Mouse (Mus musculus) stomach, embryonic 16.5 days (tissue): ENCODE results near the gene Lrrc4b. TPM values are rescaled to one million over a fixed set of nuclear protein-coding genes. Genes with fewer than 3 reads are reported as not detected.

Experiments used
- ATAC-seq: fragments of 200-750 bp; cut with Nextera tagmentation; 2 replicates; pipeline ENCODE4 v1.8.0; 2017; ENCODE audit warnings: moderate number of reproducible peaks, moderate TSS enrichment; ENCODE audit not compliant: insufficient read depth, low FRiP score
- H3K27ac ChIP-seq: fragments of 300-500 bp; sonication (generic); 2 replicates; pipeline ENCODE4 v1.5.1; 2014; ENCODE audit warnings: low read length
- H3K27me3 ChIP-seq: fragments of 300-500 bp; sonication (generic); 2 replicates; pipeline ENCODE4 v1.6.1; 2014; ENCODE audit warnings: low read length, control low read depth, mixed read lengths; ENCODE audit not compliant: control insufficient read depth, insufficient read depth
- H3K36me3 ChIP-seq: fragments of 300-500 bp; sonication (generic); 2 replicates; pipeline ENCODE4 v1.6.1; 2014; ENCODE audit warnings: low read length; ENCODE audit not compliant: control insufficient read depth, insufficient read depth
- H3K4me1 ChIP-seq: fragments of 300-500 bp; sonication (generic); 2 replicates; pipeline ENCODE4 v1.6.1; 2014; ENCODE audit warnings: low read length, control low read depth, mixed read lengths; ENCODE audit not compliant: control insufficient read depth, insufficient read depth
- H3K4me2 ChIP-seq: fragments of 300-500 bp; sonication (generic); 2 replicates; pipeline ENCODE4 v1.6.1; 2014; ENCODE audit warnings: low read depth, low read length, mixed read lengths
- H3K4me3 ChIP-seq: fragments of 300-500 bp; sonication (generic); replicated peaks from 2 replicates; pipeline ENCODE4 v1.5.1; 2014; ENCODE audit warnings: mild to moderate bottlenecking, low read length
- H3K9ac ChIP-seq: fragments of 300-500 bp; sonication (generic); 2 replicates; pipeline ENCODE4 v1.6.1; 2014; ENCODE audit warnings: low read length
- H3K9me3 ChIP-seq: fragments of 300-500 bp; sonication (generic); replicated peaks from 2 replicates; pipeline ENCODE4 v1.6.1; 2016; ENCODE audit warnings: low read length, control low read depth; ENCODE audit not compliant: control insufficient read depth
- WGBS: fragments of 180-500 bp; shearing (Covaris S2); extraction: QIAGEN DNeasy Blood & Tissue Kit; methylation state at CpG from one replicate; pipeline ENCODE4 v1.1.7; 2014; 5-methylcytosine and 5-hydroxymethylcytosine counted together
- polyA plus RNA-seq: library from polyadenylated mRNA; unstranded; fragments of >200 nt; fragmentation: Nextera tagmentation; extraction: Ambion mirVana; gene quantifications from 2 replicates; pipeline ENCODE4 v1.2.1, GENCODE M21; 2015

The Lrrc4b gene
- polyA plus RNA-seq, 1 experiment from 2014 or later: 0.52 TPM

GRCm38 (mm10) chr7:44401673-44402072 lies 27.1 kb upstream of the Lrrc4b start:
- ATAC-seq: no peak
- Histone ChIP-seq H3K36me3 (no peaks in the 10 kb centered on the region), H3K27ac (no peak overlapping the region), H3K4me3 (no peak overlapping the region), H3K27me3 (no peaks in the 10 kb centered on the region), H3K4me1 (no peaks in the 10 kb centered on the region), H3K9ac (no peak overlapping the region), H3K4me2 (no peak overlapping the region), H3K9me3 (no peaks in the 10 kb centered on the region)
- WGBS: 69% methylated on average over 6 of the region's 6 CpGs

GRCm38 (mm10) chr7:44405346-44406014 lies 23.3 kb upstream of the Lrrc4b start:
- Histone ChIP-seq H3K27ac (no peak overlapping the region), H3K4me1 (no peaks in the 10 kb centered on the region), H3K36me3 (no peaks in the 10 kb centered on the region), H3K9me3 (no peaks in the 10 kb centered on the region), H3K4me2 (peak overlapping the region; percentile 50), H3K9ac (no peak overlapping the region), H3K4me3 (peak overlapping the region; percentile 40), H3K27me3 (no peaks in the 10 kb centered on the region)
- ATAC-seq: peak; percentile 94
- WGBS: 2% methylated on average over 27 of the region's 27 CpGs

DNA sequence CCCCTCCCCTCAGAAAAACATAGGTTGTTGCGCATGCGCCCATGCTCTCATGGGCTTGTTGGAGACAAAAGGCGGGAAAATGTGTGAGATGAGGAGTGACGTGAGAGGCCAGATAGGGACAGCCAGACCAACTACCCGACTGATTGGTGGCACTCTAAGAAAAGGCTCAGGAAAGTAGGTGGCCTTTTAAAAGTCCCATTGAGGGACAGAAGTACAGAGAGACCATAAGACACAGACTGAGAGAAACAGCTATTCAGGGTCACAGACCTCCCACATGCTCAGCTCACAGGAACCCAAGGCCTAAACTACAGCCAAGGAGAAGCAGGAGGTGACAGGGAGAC lies 22.8 kb upstream of the Lrrc4b start:
- WGBS: under 1% methylated on average over 5 of the region's 5 CpGs
- Histone ChIP-seq H3K4me3 (no peak overlapping the region; the same call in 1 of the 2 replicates), H3K36me3 (no peaks in the 10 kb centered on the region), H3K27me3 (no peaks in the 10 kb centered on the region), H3K27ac (no peak overlapping the region), H3K4me1 (no peaks in the 10 kb centered on the region), H3K9me3 (no peaks in the 10 kb centered on the region), H3K9ac (no peak overlapping the region), H3K4me2 (peak overlapping the region; percentile 50; the same call in 1 of the 2 replicates)
- ATAC-seq: 0 out of 2 replicates have a peak, but pooled peaks have one; percentile 3

GRCm38 (mm10) chr7:44411144-44411543 lies 17.7 kb upstream of the Lrrc4b start:
- no peak overlapping the region for H3K4me2 ChIP-seq
- no peaks in the 10 kb centered on the region for H3K36me3 ChIP-seq
- no peaks in the 10 kb centered on the region for H3K27me3 ChIP-seq
- H3K9me3 ChIP-seq: no peaks in the 10 kb centered on the region
- no peaks in the 10 kb centered on the region for H3K4me1 ChIP-seq
- H3K9ac ChIP-seq: no peak overlapping the region
- no peak for ATAC-seq
- no peak overlapping the region for H3K4me3 ChIP-seq
- WGBS: 71% methylated on average over 4 of the region's 4 CpGs
- no peak overlapping the region for H3K27ac ChIP-seq

DNA sequence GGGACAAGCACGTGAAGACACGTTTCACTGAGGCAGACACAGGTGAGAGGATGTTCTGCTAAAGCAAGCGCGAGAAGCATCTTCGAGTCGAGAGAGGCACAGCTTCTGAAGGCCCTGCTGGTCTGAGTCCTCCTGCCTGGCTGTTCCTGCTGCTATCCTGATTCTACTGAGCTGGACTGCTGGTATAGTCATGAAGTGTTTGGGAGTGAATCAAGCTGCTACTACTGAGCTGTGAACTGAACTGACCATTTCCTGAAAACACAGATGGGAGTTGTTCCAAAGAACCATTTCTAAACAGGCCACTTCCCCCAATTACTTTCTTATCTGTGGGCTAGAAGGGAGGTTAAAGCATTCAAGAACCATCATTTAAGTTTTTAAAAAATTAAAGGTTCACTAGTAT lies 15.5 kb upstream of the Lrrc4b start:
- ATAC-seq: no peak
- no peak overlapping the region for H3K4me3 ChIP-seq
- WGBS: 81% methylated on average over 6 of the region's 6 CpGs
- no peak overlapping the region for H3K27ac ChIP-seq
- no peak overlapping the region for H3K9ac ChIP-seq
- H3K27me3 ChIP-seq: no peaks in the 10 kb centered on the region
- no peaks in the 10 kb centered on the region for H3K4me1 ChIP-seq
- no peak overlapping the region for H3K4me2 ChIP-seq
- H3K36me3 ChIP-seq: no peaks in the 10 kb centered on the region
- no peaks in the 10 kb centered on the region for H3K9me3 ChIP-seq

GRCm38 (mm10) chr7:44427666-44428065 lies 1.2 kb upstream of the Lrrc4b start:
- H3K27ac ChIP-seq: no peak overlapping the region
- WGBS: 9% methylated on average over 8 of the region's 8 CpGs
- peaks cover 38% of the 10 kb centered on the region for H3K27me3 ChIP-seq
- H3K4me3 ChIP-seq: no peak overlapping the region; the same call in 1 of the 2 replicates
- no peak for ATAC-seq
- H3K9ac ChIP-seq: no peak overlapping the region
- H3K9me3 ChIP-seq: no peaks in the 10 kb centered on the region
- no peaks in the 10 kb centered on the region for H3K36me3 ChIP-seq
- H3K4me2 ChIP-seq: peak overlapping the region; percentile 68; the same call in 1 of the 2 replicates
- H3K4me1 ChIP-seq: no peaks in the 10 kb centered on the region; the same call in 1 of the 2 replicates

DNA sequence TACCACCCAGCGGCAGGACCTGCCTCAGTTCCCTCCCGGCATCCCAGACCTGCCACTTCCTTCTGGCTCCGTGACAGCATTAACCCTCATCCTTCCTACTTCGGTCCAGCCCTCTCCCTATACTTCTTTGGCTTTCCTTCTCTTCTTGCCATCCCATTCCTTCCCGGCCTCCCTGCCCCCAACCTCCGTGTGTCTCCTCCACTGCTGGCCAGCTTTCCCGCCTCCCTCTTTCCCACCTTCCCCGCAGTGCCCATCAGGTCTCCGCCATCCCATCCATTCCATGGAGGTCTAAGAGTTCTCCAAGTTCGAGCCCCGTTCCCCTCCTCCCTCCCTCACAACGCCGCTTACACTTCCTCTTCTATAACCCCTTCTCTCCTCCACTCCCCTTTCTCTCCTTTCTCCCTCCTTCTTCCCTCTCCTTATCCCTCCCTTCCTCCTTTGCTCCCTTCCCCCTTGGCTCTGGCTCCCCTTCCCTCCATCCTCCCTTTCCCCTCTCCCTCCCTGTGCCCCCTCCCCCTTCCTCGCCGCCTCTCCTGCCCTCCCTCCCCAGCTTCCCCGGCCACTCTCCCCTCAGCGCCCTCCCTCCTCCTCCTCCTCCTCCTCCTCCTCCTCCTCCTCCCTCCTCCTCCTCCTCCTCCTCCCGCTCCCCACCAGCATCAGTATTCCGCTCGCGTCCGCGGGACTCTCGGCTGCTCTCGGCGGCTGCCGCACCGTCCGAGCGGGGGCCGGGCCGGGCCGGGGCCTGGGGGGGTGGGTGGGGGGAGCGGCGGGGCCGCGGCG lies 457 bp upstream of the Lrrc4b start:
- no peak overlapping the region for H3K27ac ChIP-seq
- H3K4me1 ChIP-seq: no peaks in the 10 kb centered on the region; the same call in 1 of the 2 replicates
- peak overlapping the region; percentile 63 for H3K9ac ChIP-seq
- no peaks in the 10 kb centered on the region for H3K9me3 ChIP-seq
- peak overlapping the region; percentile 52 for H3K4me3 ChIP-seq
- peak; percentile 11; the same call in 1 of the 2 replicates for ATAC-seq
- no peaks in the 10 kb centered on the region for H3K36me3 ChIP-seq
- WGBS: 1% methylated on average over 16 of the region's 38 CpGs
- H3K4me2 ChIP-seq: peak overlapping the region; percentile 68
- peaks cover 38% of the 10 kb centered on the region for H3K27me3 ChIP-seq

DNA sequence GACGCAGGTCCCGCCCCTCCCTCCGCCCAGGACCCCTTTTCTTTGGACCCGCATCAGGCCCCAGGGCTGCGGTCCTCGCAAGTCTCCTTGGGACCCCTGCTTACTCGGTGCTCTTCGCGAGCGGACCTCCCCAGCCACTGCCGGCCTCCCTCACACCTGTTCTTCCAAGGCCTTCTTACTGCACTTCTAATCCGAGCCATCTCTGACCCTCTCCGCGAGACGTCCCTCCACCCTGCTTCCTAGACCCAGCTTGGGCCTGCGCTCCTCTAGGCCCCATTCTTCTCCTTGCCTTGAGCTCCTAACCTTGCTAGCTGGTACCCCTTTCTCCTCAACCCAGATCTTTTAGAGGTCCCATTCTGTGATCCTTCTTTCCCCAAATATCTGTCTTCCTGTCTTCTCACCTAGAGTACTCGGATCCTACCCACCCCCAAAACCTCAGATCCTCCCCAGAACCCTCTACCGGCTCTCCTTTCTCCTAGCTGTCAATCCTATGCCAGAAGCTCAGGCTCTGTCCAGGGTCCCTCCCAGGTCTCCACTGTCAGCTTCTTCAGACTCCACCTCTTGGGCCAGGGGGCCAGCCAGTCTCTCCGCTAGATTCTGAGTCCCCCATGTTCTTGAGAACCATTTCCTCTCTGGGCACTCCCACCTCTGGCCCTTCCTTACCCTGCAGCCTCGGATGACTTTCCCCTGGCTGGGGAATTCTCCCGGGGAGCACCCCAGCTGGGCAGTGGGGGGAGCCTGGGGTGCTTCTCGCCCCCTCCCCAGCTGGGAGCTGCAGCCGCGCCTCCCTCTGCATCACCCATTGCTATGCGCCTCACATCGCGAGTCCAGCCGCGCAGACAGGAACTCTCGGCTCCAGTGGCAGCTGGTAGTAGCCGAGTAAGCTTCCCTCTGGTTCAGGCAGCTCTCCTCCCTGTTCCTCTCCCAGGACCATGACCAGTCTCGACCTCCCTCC lies 993 bp downstream of the Lrrc4b start:
- Histone ChIP-seq H3K4me3 (peak overlapping the region; percentile 52), H3K9me3 (no peaks in the 10 kb centered on the region), H3K9ac (no peak overlapping the region; the same call in 1 of the 2 replicates), H3K4me2 (peak overlapping the region; percentile 68), H3K27me3 (peaks cover 38% of the 10 kb centered on the region), H3K27ac (no peak overlapping the region), H3K4me1 (no peaks in the 10 kb centered on the region; the same call in 1 of the 2 replicates), H3K36me3 (no peaks in the 10 kb centered on the region)
- ATAC-seq: no peak
- 2% methylated on average over 31 of the region's 32 CpGs for WGBS
